Mouse (Mus musculus): ENCODE data around the gene Dpep3.
"Not testable (repeated sequence)": the region's sequence is repeated elsewhere in the genome, so short reads cannot be mapped to it uniquely, and the experiment has no call there.

The Dpep3 gene

DNA sequence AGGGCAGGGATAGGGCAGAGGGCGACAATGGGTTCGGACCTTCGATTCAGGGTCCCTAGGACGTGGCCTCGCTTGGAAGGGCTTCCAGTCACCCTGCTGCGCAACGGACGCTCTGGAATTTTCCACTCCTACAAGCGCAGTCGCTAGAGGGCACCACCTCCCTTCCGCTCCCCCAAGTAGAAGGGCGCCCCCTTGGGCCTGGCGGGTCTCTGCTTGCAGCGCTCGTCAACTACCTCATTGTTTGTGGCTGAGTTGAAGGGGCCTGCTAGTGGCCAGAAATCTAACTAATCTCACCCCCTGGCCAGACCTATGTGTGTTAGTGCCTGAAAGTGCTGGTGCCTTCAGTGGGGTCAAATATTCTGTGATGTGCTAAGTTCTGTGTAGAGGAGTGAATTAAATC lies at the start of gene Dpep3:
Dpep3 (minus strand) TSS at position 105 of the 400 bp plus-strand sequence.
- no peak for DNase-seq (ENCODE audit: low spot score in 2 of 2)

DNA sequence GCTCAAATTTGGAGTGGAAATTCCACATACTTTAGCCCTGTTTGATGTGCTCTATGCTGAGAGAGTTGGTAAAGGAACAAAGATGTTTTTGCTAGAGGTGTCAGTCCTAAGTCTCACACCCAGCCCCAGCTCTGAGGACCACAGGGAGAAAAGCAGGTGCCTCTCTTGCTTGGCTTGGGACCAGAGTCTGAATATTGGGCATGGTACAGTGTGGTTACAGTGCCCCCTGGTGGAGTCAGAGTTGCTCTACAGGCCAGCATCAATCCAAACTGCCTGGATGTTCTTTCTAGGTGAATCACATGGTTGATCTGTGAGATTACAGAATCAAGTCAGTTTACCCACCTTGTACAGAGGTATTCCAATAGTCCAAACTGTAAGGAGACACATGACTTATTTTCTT lies 43.3 kb upstream of the Dpep3 start:
- DNase-seq (ENCODE audit: low spot score in 2 of 2): peak; percentile 79 to 83

DNA sequence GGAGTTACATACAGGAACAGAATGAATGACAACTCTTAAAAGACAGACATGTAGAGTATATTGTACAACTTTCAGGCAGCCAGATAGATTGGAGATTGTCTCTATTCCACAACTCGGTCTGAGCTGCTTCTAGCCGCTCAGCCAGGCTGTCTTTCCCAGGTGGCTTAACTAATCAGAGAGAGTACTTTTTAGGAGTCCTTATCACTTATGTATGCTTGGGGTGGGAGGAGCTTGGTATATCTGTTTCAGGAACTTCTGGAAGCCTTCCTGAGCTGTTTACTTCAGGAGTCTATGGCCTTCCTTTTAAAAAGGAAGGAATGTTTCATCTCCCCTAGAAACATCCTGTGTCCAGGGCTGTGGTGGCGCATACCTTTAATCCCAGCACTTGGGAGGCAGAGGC lies 38.8 kb upstream of the Dpep3 start:
- DNase-seq (ENCODE audit: low spot score in 2 of 2): no peak

DNA sequence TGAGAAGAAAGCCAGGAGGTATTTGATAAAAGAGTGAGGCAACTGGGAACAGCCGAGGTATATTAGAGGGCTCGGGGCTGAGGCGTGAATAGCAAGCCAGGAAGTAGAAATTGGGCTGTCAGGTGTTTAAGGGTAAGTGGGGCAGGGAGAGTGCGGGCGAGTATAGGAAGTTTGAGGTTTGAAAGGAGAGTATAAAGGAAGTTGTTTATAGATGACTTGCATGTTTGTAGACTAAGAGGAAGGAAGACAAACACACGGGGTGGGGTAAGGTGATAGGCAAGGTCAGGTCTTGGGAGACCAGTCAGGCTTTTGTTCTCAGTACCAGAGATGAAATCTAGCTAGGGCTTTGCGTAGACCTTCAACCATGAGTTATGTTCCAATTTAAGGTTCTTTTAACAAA lies 37.9 kb upstream of the Dpep3 start:
- DNase-seq (ENCODE audit: low spot score in 2 of 2): no peak

DNA sequence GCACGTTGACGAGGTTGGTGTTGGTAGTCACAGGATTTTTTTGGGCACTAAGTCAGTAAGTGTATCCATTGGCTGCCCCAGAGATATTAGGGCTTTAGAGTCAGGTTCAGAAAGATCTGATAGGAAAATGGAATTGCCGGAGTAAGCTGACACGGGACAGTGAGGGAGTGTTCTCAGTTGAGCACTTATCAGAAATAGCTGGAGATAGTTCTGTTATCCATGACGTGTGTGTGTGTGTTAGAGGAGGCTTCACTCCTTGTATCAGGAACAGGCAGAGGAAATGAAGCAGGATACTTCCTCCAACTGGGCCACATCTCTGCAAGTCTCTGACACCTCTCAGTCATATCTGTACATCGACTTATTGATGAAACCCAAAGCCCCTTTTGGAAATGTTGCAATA lies 37.1 kb upstream of the Dpep3 start:
- no peak for DNase-seq (ENCODE audit: low spot score in 2 of 2)

DNA sequence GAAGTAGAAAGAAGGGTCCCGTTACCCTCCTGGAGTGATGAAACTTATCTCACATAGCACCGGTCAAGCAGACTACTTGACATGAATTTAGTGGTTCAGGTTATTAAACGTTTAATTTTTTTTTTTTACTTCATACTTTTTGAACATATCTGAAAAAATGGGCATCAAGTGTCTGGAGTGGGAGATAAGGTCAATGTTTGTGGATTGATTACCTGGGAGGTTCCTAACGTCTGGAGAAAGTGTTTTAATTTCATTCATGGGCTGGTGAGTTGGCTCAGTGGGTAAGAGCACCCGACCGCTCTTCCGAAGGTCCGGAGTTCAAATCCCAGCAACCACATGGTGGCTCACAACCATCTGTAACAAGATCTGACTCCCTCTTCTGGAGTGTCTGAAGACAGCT lies 33.0 kb upstream of the Dpep3 start:
- not testable (repeated sequence) for DNase-seq (ENCODE audit: low spot score in 2 of 2)

DNA sequence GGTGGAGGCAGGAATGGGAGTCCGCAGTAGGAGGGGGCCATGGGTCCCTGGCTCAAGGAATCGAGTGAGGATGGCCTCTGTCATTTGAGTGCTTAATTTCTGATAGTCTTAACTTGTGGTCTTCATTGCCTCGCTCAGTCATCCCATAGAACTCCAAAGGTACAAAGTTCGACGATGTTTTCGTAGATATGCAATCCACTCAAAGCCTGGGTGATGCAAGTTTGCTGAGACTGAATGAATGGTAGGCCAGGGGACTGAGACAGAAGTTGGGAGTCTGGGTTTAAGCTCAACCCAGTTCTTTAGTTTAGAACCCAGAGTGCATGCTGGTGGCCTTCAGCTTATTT lies 32.4 kb upstream of the Dpep3 start, which contains the start of gene Ddx28:
Ddx28 (minus strand) TSS at position 240 of the 344 bp plus-strand sequence.
- DNase-seq (ENCODE audit: low spot score in 2 of 2): no peak

DNA sequence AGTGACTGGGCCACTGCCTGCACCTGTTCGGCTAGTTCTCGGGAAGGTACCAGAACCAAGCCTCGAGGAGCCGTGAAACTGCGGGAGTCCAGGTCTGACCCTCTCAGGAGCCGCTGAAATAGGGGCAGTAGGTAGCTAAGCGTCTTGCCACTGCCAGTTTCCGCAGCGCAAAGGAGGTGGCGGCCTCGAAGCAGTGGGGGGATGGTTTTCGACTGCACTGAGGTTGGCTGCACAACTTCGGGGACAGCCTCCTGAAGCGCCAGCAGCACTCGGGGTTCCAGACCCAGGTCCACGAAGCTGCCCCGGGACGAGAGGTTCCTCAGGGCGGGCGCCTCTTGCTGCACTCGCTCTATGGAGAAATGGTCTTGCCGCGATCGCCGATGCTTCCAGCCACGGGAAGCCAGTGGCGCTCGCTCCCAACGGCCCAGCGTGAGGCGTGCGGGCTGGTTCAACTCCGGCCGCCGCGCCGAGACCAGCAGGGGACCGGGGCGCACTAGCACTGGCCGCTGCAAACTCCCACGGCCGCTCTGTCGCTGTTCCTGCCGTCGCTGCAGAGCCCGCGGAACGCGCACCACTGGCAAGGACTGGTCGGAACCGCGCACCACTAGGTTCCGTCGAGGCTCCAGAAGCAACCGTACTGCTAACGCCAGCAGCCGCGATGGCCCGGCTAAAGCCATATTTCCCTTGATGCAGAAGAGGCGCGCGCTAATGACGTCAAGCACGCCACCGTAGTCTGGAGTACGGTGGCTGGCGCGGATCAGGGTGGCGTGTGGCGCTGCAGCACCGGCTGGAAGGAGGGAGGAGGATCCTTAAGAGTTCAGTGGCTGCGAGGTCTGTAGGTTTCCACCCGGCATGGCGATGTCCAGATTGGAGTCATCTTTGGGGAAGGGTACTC lies 31.8 kb upstream of the Dpep3 start:
- peak; percentile 96 to 97 for DNase-seq (ENCODE audit: low spot score in 2 of 2)

DNA sequence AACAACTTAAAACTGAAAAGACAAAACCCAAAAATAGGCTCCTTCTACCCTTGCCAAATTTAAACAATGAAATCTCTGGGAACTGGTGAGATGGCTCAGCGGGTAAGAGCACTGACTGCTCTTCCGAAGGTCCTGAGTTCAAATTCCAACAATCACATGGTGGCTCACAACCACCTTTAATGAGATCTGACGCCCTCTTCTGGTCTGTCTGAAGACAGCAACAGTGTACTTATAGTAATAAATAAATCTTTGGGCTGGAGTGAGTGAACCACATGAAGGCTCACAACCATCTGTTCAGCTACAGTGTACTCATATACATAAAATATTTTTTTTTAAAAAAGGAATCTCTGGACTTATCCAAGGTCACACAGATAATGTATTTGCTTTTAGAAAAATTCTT lies 28.7 kb upstream of the Dpep3 start:
- DNase-seq (ENCODE audit: low spot score in 2 of 2): not testable (repeated sequence)

DNA sequence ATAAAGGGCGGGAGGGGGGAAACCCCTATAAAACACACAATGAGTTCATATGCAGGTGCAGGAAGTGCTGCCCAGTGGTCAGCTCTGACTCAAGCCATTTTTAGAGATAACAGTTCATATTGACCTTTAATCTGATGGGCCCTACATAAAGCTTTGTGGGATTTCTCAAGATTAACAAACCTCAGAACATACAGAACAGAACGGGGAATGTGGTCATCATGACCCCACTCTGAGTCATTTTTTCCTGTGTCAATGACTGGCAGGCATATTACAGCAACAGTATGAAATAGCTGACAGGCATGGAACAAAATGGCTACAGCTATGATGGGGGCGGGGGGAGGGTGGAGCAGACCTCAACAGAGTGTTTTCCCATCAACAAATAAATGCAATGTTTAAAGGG lies 27.9 kb upstream of the Dpep3 start:
- DNase-seq (ENCODE audit: low spot score in 2 of 2): no peak

DNA sequence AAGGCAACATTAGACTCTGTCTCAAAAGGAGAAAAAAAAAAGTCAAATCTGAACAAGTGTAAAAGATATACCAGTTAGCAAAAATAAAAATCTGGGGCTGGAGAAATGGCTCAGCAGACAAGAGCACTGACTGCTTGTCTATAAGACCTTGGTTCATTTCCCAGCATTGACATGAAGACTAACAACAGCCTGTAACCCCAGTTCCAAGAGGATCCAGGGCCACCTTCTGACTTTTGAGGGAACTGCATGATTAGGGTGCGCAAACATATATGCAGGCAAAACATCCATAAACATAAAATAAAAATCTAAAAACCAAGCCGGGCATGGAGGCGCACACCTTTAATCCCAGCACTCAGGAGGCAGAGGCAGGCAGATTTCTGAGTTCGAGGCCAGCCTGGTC lies 27.2 kb upstream of the Dpep3 start:
- DNase-seq (ENCODE audit: low spot score in 2 of 2): no peak

DNA sequence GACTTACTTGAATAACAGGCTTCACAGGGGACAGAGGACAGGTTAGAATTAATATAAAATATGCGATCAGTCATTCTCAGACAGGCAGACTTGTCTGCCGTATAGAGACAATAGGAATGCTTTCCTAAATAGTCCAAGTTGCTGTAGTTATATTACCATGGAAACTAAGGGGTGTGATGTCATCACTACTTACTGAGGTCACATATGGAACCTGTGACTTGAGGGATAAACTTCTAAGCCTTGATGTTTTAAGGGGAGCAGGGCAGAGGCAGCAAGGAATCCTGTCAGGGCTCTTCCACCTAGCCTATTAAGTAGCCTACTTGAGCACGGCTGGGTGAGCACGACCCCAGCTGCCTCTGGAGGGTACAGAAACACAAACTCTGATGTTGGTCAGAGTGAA lies 26.6 kb upstream of the Dpep3 start, which contains the start of gene Dpep2nb:
Dpep2nb (minus strand) TSS at position 101 of the 400 bp plus-strand sequence.
- DNase-seq (ENCODE audit: low spot score in 2 of 2): no peak

DNA sequence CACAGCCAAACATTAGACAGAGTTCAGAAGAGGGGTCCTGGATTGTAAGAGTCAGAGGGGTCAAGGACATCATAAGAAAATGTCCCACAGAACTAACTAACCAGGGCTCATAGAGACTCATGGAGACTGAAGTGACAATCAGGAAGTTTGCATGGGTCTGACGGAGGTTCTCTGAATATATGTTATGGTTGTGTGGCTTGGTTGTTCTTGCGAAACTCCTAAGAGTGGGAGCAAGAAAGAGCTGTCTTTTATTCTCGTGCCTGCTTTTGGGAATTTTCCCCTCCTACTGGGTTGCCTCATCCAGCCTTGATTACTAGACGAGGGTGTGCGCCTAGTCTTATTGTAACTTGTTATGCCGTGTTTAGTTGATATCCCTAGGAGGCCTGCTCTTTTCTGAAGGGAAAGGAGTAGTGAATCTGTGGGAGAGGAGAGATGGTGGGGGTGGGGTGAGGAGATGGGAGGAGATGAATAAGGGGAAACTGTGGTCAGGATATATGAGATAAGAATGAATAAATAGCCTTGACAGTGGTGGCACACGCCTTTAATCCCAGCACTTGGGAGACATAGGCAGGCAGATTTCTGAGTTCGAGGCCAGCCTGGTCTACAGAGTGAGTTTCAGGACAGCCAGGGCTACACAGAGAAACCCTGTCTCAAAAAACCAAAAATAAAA lies 25.4 kb upstream of the Dpep3 start:
- DNase-seq (ENCODE audit: low spot score in 2 of 2): no peak

DNA sequence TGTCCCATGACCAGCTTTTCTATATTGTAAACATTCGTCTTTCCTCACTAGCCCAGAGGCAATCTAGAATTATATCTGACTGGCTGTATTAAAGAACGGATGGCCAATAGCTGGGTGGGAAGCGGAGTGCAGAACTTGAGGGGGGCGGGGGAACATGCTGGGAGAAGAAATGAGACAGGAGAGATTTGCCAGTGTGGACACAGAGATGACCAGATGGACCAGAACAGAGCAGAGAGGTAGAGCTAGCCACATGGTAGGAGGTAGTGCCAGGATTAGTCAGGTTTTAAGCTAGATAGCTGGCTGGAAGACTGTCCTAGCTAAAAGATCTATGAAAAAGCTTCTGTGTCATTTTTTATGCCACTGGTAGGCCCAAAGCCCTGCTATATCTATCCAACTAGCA lies 22.7 kb upstream of the Dpep3 start:
- DNase-seq (ENCODE audit: low spot score in 2 of 2): no peak

DNA sequence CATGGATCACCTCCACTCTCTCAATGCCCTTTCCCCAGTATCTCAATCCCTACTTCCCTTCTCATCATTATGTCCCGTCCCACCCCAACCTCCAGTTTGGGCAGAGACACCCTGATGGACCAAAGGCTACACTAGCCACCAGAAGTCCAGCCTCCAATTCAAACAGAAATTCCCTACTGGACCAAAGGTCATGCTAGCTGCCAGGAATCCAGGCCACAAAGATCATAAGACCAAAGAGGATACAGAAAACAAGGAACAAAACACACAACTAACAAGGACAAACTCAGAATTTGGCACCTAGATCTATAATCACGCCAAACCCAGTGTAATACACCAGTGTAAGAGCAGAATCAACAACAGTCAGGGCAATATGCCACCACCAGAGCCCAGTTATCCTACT lies 19.7 kb upstream of the Dpep3 start:
- DNase-seq (ENCODE audit: low spot score in 2 of 2): no peak

DNA sequence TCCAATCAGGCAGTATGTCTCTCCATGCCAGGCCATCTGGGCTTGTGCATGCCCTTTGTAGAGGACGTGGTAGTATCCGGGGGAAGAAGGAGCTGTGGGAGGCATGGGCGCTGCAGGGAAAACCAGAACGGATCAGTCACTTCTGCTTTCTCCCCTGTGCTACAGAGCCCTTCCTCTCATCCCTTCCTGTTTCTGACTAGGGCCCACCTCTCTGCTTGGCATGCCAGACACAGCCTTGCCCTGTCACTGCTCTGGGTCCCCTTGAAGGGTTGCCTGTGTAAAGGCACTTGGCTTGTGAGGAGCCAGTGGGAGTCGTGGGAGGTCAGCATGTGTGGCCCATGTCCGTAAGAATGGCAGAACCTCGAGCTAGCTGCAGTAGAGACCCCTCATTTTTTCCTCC lies 17.1 kb upstream of the Dpep3 start:
- DNase-seq (ENCODE audit: low spot score in 2 of 2): no peak

DNA sequence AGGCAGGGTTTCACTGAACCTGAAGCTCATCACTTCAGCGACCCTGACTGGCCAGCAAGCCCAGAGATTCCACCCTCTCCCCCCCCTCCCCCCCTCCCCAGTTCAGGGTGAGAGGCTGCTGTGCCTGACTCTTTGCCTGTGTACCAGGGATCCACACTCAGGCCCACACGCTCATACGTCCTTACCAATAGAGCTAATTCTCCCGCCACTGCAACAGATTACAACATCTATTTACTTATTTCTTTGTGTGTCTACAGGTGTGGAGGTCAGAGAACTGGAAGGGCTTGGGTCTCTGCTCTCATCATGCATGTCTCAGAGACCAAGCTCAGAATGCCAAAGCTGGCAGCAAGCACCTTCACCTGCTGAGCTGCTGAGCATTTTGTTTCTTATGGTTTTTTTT lies 14.0 kb upstream of the Dpep3 start:
- no peak for DNase-seq (ENCODE audit: low spot score in 2 of 2)

DNA sequence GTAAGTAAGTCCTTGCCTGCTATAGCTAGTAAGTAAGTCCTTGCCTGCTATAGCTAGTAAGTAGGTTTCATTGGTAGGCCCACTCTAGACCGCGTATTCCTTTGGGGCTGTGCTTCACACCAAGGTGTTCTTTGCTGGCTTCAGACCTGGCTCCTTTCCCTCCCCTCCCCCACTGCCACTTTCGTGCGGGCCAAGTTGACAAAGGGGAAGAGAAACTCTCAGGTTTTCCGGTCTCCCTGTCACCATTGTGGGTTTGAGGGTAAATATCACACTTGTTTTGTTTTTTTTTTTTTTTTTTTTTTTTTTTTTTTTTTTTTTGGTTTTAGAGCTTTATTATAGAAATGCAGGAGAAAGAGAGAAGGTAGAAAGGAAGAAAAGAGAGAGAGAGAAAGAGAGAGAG lies 13.3 kb upstream of the Dpep3 start:
- DNase-seq (ENCODE audit: low spot score in 2 of 2): no peak

DNA sequence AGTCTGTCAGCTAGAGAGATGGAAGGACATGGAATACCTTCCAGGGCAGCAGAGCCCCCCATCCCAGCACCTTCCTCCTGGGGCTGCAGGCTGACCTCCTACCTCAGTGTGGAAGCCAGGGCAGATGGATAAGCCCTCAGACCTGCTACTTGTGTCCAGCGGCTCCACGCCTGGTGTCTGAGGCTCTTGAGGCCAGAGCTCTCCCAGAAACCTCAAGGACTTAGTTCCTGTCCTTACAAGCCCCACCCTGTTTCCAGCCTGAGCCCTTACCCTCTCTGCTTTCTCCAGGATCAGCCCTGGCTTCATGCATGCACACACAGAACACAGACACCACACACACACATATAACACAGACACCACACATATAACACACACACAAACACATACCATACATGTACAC lies 12.3 kb upstream of the Dpep3 start:
- DNase-seq (ENCODE audit: low spot score in 2 of 2): no peak

DNA sequence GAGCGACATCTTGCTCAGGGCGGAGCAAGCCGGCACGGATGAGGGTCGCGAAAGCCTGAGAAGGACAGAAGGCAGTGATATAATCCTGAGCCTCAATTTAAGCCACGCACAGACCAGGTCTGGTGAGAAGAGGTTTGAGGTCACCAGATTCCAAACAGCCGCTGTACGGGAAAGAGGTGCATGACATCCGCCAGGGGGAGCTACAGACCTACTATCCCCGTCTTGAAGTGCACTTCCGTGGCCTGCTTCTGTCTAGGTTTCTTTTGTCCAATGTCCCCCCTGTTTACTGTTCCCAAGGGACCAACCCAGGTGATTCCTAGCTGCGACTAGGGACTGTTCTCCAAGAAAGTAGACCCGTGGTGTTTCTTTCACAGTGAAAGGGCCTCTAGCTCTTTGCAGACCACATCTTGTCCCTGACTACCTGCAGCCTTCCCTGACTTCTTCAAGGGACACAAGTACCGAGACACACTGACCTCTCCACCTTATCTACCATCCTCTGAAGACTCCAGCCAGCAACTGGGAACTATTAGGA lies 11.7 kb upstream of the Dpep3 start, which contains the start of gene Dus2:
Dus2 (plus strand) TSS at position 482 of the 532 bp plus-strand sequence.
- peak; percentile 55 to 83 for DNase-seq (ENCODE audit: low spot score in 2 of 2)

DNA sequence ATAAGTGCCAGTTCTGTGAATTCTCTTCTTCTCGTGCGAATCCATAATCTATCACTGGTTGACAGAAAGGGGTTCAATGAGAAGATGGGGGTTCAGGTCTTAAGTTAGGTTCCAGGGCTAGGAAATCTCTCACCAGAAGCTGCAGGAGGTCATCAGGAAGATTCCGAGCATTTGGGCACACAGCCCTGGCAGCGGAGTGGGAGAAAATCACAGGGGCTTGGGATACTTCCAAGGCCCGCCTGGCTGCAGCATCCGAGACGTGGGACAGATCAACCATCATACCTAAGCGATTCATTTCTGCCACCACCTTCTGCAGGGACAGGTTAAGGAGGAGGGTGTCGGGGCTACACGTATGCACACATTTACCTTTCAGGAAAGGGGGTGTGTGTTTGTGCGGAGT lies 9.3 kb upstream of the Dpep3 start:
- DNase-seq (ENCODE audit: low spot score in 2 of 2): no peak

DNA sequence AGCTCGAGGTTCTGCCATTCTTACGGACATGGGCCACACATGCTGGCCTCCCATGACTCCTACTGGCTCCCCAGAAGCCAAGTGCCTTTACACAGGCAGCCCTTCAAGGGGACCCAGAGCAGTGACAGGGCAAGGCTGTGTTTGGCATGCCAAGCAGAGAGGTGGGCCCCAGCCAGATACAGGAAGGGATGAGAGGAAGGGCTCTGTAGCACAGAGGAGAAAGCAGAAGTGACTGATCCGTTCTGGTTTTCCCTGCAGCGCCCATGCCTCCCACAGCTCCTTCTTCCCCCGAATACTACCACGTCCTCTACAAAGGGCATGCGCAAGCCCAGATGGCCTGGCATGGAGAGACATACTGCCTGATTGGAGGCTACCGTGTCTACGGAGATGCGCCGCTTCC lies 4.2 kb upstream of the Dpep3 start:
- DNase-seq (ENCODE audit: low spot score in 2 of 2): not testable (repeated sequence)

DNA sequence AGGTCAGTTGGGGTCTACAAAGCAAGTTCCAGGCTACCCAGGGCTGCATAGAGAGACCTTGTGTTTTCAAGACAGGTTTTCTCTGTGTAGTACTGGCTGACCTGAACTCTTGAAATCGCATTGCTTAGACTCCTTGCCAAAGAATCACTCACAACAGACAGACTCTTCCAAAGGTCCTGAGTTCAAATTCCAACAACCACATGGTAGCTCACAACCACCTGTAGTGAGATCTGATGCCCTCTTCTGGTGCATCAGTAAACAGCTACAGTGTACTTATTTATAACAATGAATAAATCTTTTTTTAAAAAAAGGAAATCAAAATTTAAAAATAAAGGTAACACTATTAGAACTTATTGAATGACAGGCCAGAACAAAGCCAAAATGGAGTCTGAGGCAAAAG lies 1.9 kb upstream of the Dpep3 start:
- DNase-seq (ENCODE audit: low spot score in 2 of 2): no peak
